Mouse (Mus musculus): ENCODE measurements at regions not wholly inside any gene's neighbourhood (a gene's known extent, or its start where the extent isn't known, plus 50 kb on each side); places are given as distances from the start of the nearest gene placed in this dataset.

- TF ChIP-seq CTCF (conservative IDR thresholded peaks at IDR 0.05; ENCODE audit: low read length) (no peak), NANOG (IDR thresholded peaks at IDR 0.05; ENCODE audit: borderline replicate concordance, low read length) (no peak), POU5F1 (IDR thresholded peaks at IDR 0.05; ENCODE audit: borderline replicate concordance, low read length) (no peak)
These were observed 69.7 kb downstream of the Ddx3x start for GRCm38 (mm10) chrX:13350461-13350860.

Measured in E14TG2a.4 (cell line).